Mouse (Mus musculus) myocyte (in vitro differentiated cells): ENCODE measurements at regions not wholly inside any gene's neighbourhood (a gene's known extent, or its start where the extent isn't known, plus 50 kb on each side); places are given as distances from the start of the nearest gene placed in this dataset.

Experiments used
- H3K27me3 ChIP-seq: one replicate; pipeline ENCODE4 v1.6.1; 2011; ENCODE audit not compliant: control insufficient read depth, insufficient read depth, insufficient read length
- H3K36me3 ChIP-seq: one replicate; pipeline ENCODE4 v1.6.1; 2011; ENCODE audit not compliant: control insufficient read depth, insufficient read depth
- H3K4me2 ChIP-seq: one replicate; pipeline ENCODE4 v1.6.1; 2011; ENCODE audit warnings: low read depth, control low read depth
- H3K4me3 ChIP-seq: one replicate; pipeline ENCODE4 v1.5.1; 2011; ENCODE audit warnings: mild to moderate bottlenecking, control low read depth, moderate library complexity
- H3K79me2 ChIP-seq: one replicate; pipeline ENCODE4 v1.6.1; 2011; ENCODE audit not compliant: control insufficient read depth, insufficient read depth
- H3ac ChIP-seq: one replicate; pipeline ENCODE4 v1.6.1; 2011; ENCODE audit not compliant: control insufficient read depth, insufficient read length
- CEBPB ChIP-seq: IDR thresholded peaks from 2 replicates; pipeline ENCODE4 v1.6.1; 2011; ENCODE audit warnings: mild to moderate bottlenecking, moderate library complexity; ENCODE audit not compliant: poor library complexity, insufficient read depth, severe bottlenecking
- E2F4 ChIP-seq: IDR thresholded peaks from one replicate; pipeline ENCODE4 v1.6.1; 2011; ENCODE audit warnings: mild to moderate bottlenecking, control low read depth, moderate library complexity; ENCODE audit not compliant: insufficient read depth
- MAX ChIP-seq: IDR thresholded peaks from one replicate; pipeline ENCODE4 v1.6.1; 2011; ENCODE audit warnings: low read depth, mild to moderate bottlenecking, control low read depth
- MYOD1 ChIP-seq, 3 experiments: IDR thresholded peaks; one replicate each; pipeline ENCODE4 v1.6.1; 2011; ENCODE audit warnings: control low read depth in 2 of 3, low read depth in 2 of 3, mild to moderate bottlenecking in 2 of 3, moderate library complexity in 1 of 3; ENCODE audit not compliant: insufficient read length in 2 of 3, control insufficient read depth in 1 of 3
- MYOG ChIP-seq, 3 experiments: IDR thresholded peaks; one replicate each; pipeline ENCODE4 v1.6.1; 2011; ENCODE audit warnings: control low read depth in 2 of 3, low read depth in 2 of 3, mild to moderate bottlenecking in 2 of 3; ENCODE audit not compliant: insufficient read length in 2 of 3, control insufficient read depth in 1 of 3, insufficient read depth in 1 of 3
- POLR2A ChIP-seq: IDR thresholded peaks from one replicate; pipeline ENCODE4 v1.6.1; 2011; ENCODE audit warnings: low read depth, mild to moderate bottlenecking, control low read depth, moderate library complexity; ENCODE audit not compliant: insufficient read length
- POLR2AphosphoS2 ChIP-seq: IDR thresholded peaks from one replicate; pipeline ENCODE4 v1.6.1; 2011; ENCODE audit warnings: low read depth, control low read depth; ENCODE audit not compliant: insufficient read length
- REST ChIP-seq: IDR thresholded peaks from one replicate; pipeline ENCODE4 v1.6.1; 2011; ENCODE audit warnings: mild to moderate bottlenecking, control low read depth, moderate library complexity; ENCODE audit not compliant: insufficient read depth, insufficient read length
- SRF ChIP-seq: IDR thresholded peaks from one replicate; pipeline ENCODE4 v1.6.1; 2011; ENCODE audit warnings: low read depth; ENCODE audit not compliant: control insufficient read depth, insufficient read length
- TCF12 ChIP-seq: IDR thresholded peaks from one replicate; pipeline ENCODE4 v1.6.1; 2011; ENCODE audit warnings: mild to moderate bottlenecking, control low read depth; ENCODE audit not compliant: poor library complexity, insufficient read depth, severe bottlenecking
- TCF3 ChIP-seq: IDR thresholded peaks from one replicate; pipeline ENCODE4 v1.6.1; 2011; ENCODE audit warnings: low read depth, control low read depth; ENCODE audit not compliant: insufficient read length
- USF1 ChIP-seq: IDR thresholded peaks from one replicate; pipeline ENCODE4 v1.6.1; 2011; ENCODE audit warnings: low read depth, mild to moderate bottlenecking, control low read depth, moderate library complexity

- Histone ChIP-seq H3K4me2 (no peak overlapping the region), H3K27me3 (no peaks in the 10 kb centered on the region), H3ac (no peak overlapping the region), H3K4me3 (no peak overlapping the region), H3K79me2 (no peaks in the 10 kb centered on the region), H3K36me3 (no peaks in the 10 kb centered on the region)
- no peak for TF ChIP-seq SRF
- TF ChIP-seq CEBPB, result no peak
- TF ChIP-seq MAX, result no peak
- TF ChIP-seq REST, result no peak
- no peak for TF ChIP-seq TCF12
- TF ChIP-seq TCF3, result no peak
- TF ChIP-seq POLR2A, result no peak
- TF ChIP-seq E2F4, result no peak
- no peak for TF ChIP-seq MYOG (IDR thresholded peaks at IDR 0.05; ENCODE audit: control insufficient read depth in 1 of 3, insufficient read depth in 1 of 3, insufficient read length in 2 of 3, low read depth in 2 of 3)
- TF ChIP-seq USF1, result no peak
- TF ChIP-seq MYOD1 (IDR thresholded peaks at IDR 0.05; ENCODE audit: control insufficient read depth in 1 of 3, insufficient read length in 2 of 3, low read depth in 2 of 3), result no peak
- TF ChIP-seq POLR2AphosphoS2, result no peak
These were observed 236.3 kb upstream of the Gpc5 start for GRCm38 (mm10) chr14:114855746-114856145.

GRCm38 (mm10) chr14:114856243-114857031, 235.6 kb upstream of the Gpc5 start:
- H3ac ChIP-seq, result no peak overlapping the region
- TF ChIP-seq SRF (no peak), CEBPB (no peak), POLR2AphosphoS2 (no peak), USF1 (no peak), MYOD1 (IDR thresholded peaks at IDR 0.05; ENCODE audit: control insufficient read depth in 1 of 3, insufficient read length in 2 of 3, low read depth in 2 of 3) (no peak), MAX (no peak), MYOG (IDR thresholded peaks at IDR 0.05; ENCODE audit: control insufficient read depth in 1 of 3, insufficient read depth in 1 of 3, insufficient read length in 2 of 3, low read depth in 2 of 3) (no peak), POLR2A (no peak), TCF3 (no peak)
- no peaks in the 10 kb centered on the region for H3K27me3 ChIP-seq
- no peaks in the 10 kb centered on the region for H3K79me2 ChIP-seq
- no peak overlapping the region for H3K4me3 ChIP-seq
- H3K36me3 ChIP-seq, result no peaks in the 10 kb centered on the region
- H3K4me2 ChIP-seq, result no peak overlapping the region

DNA sequence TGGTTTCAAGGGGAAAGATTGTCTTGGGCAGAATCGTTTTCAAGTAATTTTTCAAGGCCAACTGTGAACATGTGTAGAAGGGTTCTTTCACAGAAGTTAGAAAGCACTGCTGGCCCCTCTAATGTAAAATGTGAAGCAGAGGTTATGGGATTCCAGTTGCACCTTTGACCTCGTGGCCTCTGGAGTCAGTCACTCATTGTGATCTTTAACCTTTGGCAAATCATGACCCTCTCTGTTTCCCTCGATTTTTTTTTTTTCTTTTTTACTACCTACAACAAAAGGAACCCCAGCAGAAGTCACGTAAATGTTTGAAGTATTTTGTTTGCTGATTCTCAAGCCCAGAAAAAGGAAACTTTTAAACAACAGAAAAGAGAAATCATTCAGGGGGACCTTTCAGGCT, 234.8 kb upstream of the Gpc5 start:
- H3K79me2 ChIP-seq, result no peaks in the 10 kb centered on the region
- H3ac ChIP-seq, result no peak overlapping the region
- no peaks in the 10 kb centered on the region for H3K36me3 ChIP-seq
- TF ChIP-seq USF1 (no peak), CEBPB (no peak), REST (no peak), SRF (no peak), POLR2AphosphoS2 (no peak), E2F4 (no peak), MYOD1 (IDR thresholded peaks at IDR 0.05; ENCODE audit: control insufficient read depth in 1 of 3, insufficient read length in 2 of 3, low read depth in 2 of 3) (no peak), TCF3 (no peak), MAX (no peak), TCF12 (no peak), MYOG (IDR thresholded peaks at IDR 0.05; ENCODE audit: control insufficient read depth in 1 of 3, insufficient read depth in 1 of 3, insufficient read length in 2 of 3, low read depth in 2 of 3) (no peak), POLR2A (no peak)
- H3K4me3 ChIP-seq, result no peak overlapping the region
- H3K27me3 ChIP-seq, result no peaks in the 10 kb centered on the region
- H3K4me2 ChIP-seq, result no peak overlapping the region

GRCm38 (mm10) chr14:114857689-114858088, 234.3 kb upstream of the Gpc5 start:
- Histone ChIP-seq H3K4me3 (no peak overlapping the region), H3K4me2 (no peak overlapping the region), H3K36me3 (no peaks in the 10 kb centered on the region), H3K79me2 (no peaks in the 10 kb centered on the region), H3ac (no peak overlapping the region), H3K27me3 (no peaks in the 10 kb centered on the region)
- TF ChIP-seq USF1 (no peak), MYOG (IDR thresholded peaks at IDR 0.05; ENCODE audit: control insufficient read depth in 1 of 3, insufficient read depth in 1 of 3, insufficient read length in 2 of 3, low read depth in 2 of 3) (no peak), MAX (no peak), SRF (no peak), CEBPB (no peak), TCF3 (no peak), TCF12 (no peak), E2F4 (no peak), POLR2A (no peak), REST (no peak), MYOD1 (IDR thresholded peaks at IDR 0.05; ENCODE audit: control insufficient read depth in 1 of 3, insufficient read length in 2 of 3, low read depth in 2 of 3) (no peak), POLR2AphosphoS2 (no peak)

DNA sequence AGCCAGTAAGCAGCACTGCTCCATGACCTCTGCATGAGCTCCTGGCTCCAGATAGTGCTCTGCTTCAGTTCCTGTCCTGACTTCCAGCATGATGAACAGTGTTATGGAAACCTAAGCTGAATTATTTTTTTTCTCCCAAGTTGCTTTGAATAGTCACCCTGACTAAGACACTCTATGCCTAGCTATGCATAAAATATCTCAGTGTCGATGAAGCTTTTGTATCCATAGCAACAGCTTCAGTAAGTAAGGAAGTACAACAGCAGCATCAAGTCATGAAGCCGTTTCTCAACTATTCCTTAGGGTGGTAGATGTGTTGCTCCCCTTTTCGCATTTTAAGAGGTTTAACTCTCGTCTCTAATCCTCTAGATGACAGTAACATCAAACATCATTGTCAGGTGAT, 228.4 kb upstream of the Gpc5 start:
- Histone ChIP-seq H3ac (no peak overlapping the region), H3K4me2 (no peak overlapping the region)
- TF ChIP-seq MYOG (IDR thresholded peaks at IDR 0.05; ENCODE audit: control insufficient read depth in 1 of 3, insufficient read depth in 1 of 3, insufficient read length in 2 of 3, low read depth in 2 of 3), result no peak
- TF ChIP-seq POLR2AphosphoS2, result no peak
- TF ChIP-seq MYOD1 (IDR thresholded peaks at IDR 0.05; ENCODE audit: control insufficient read depth in 1 of 3, insufficient read length in 2 of 3, low read depth in 2 of 3), result no peak
- no peak for TF ChIP-seq TCF12
- TF ChIP-seq SRF, result no peak
- TF ChIP-seq E2F4, result no peak
- no peak for TF ChIP-seq TCF3
- TF ChIP-seq MAX, result no peak
- TF ChIP-seq CEBPB, result no peak
- TF ChIP-seq USF1, result no peak
- no peak for TF ChIP-seq REST

More for the DNA sequence above, 228.4 kb upstream of the Gpc5 start:
- Histone ChIP-seq H3K79me2 (no peaks in the 10 kb centered on the region), H3K4me3 (no peak overlapping the region), H3K27me3 (no peaks in the 10 kb centered on the region), H3K36me3 (no peaks in the 10 kb centered on the region)
